Mouse (Mus musculus) erythroblast, embryonic 14.5 days (primary cell): ENCODE data around the gene Gstm4. TPM values are rescaled to one million over a fixed set of nuclear protein-coding genes. Genes with fewer than 3 reads are reported as not detected.
"Not testable (repeated sequence)": the region's sequence is repeated elsewhere in the genome, so short reads cannot be mapped to it uniquely, and the experiment has no call there.

Experiments
- H3K27me3 ChIP-seq: 2 replicates; pipeline ENCODE4 v1.6.1; 2012; ENCODE audit warnings: inconsistent platforms; ENCODE audit not compliant: control insufficient read depth
- H3K36me3 ChIP-seq: 2 replicates; pipeline ENCODE4 v1.6.1; 2012; ENCODE audit warnings: mild to moderate bottlenecking, inconsistent platforms; ENCODE audit not compliant: control insufficient read depth
- H3K4me1 ChIP-seq: 2 replicates; pipeline ENCODE4 v1.6.1; 2012; ENCODE audit warnings: inconsistent platforms; ENCODE audit not compliant: control insufficient read depth
- H3K4me3 ChIP-seq: replicated peaks from 2 replicates; pipeline ENCODE3; 2012; ENCODE audit warnings: moderate library complexity, mild to moderate bottlenecking, inconsistent platforms
- H3K9me3 ChIP-seq: 2 replicates; pipeline ENCODE4 v1.6.1; 2012; ENCODE audit warnings: low read length, inconsistent platforms, mixed read lengths; ENCODE audit not compliant: control insufficient read depth
- GATA1 ChIP-seq: IDR thresholded peaks from 2 replicates; pipeline ENCODE4 v1.6.1; 2012; ENCODE audit warnings: low read length, inconsistent platforms, mixed read lengths
- TAL1 ChIP-seq: IDR thresholded peaks from 3 replicates; pipeline ENCODE4 v1.6.1; 2012; ENCODE audit warnings: low read length, inconsistent platforms, mixed read lengths
- polyA plus RNA-seq: library from polyadenylated mRNA; stranded (reverse); fragments of >175 nt; gene quantifications from 2 replicates; pipeline ENCODE4 v1.2.3, GENCODE M21; 2012

Gstm4 gene
- polyA plus RNA-seq, 1 experiment = 0.02 TPM

- H3K9me3 ChIP-seq = no peaks in the 10 kb centered on the region
- TF ChIP-seq TAL1 (no peak), GATA1 (no peak)
These were observed 42.7 kb downstream of the Gstm4 start for GRCm38 (mm10) chr3:108002021-108002420.

DNA sequence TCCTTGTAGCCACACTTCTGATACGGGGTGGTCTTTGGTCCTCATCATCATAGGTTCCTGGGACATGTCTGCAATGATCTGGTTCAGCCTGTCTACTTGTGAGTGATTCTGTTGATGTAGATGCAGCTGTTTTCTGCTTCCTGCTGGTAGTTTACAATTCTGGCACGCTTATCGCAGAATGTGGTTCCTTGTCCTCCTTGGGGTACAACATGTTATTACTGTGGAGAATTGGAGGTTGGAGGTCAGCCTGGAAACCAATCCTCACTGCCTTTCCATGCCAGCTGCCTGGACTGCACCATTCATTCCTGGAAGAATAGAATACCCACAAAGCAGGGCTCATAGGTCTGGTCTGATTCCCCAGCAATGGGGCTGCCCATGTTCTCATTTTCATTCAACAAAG, 45.2 kb downstream of the Gstm4 start:
- Histone ChIP-seq H3K4me3 (no peak overlapping the region), H3K36me3 (no peaks in the 10 kb centered on the region), H3K27me3 (no peaks in the 10 kb centered on the region), H3K9me3 (no peaks in the 10 kb centered on the region), H3K4me1 (no peaks in the 10 kb centered on the region)
- TF ChIP-seq GATA1 (no peak), TAL1 (no peak)

More at GRCm38 (mm10) chr3:108002021-108002420, 42.7 kb downstream of the Gstm4 start:
- Histone ChIP-seq H3K4me3 (no peak overlapping the region), H3K36me3 (no peaks in the 10 kb centered on the region), H3K27me3 (no peaks in the 10 kb centered on the region), H3K4me1 (no peaks in the 10 kb centered on the region)

- Histone ChIP-seq H3K36me3 (no peaks in the 10 kb centered on the region), H3K4me1 (no peaks in the 10 kb centered on the region), H3K4me3 (no peak overlapping the region), H3K9me3 (no peaks in the 10 kb centered on the region), H3K27me3 (no peaks in the 10 kb centered on the region)
- no peak for TF ChIP-seq TAL1
- TF ChIP-seq GATA1 = no peak
These were observed 46.1 kb downstream of the Gstm4 start for GRCm38 (mm10) chr3:107998591-107998990.

GRCm38 (mm10) chr3:107996576-107996975, 48.1 kb downstream of the Gstm4 start:
- no peaks in the 10 kb centered on the region for H3K27me3 ChIP-seq
- no peaks in the 10 kb centered on the region for H3K36me3 ChIP-seq
- no peaks in the 10 kb centered on the region for H3K4me1 ChIP-seq
- TF ChIP-seq GATA1 = no peak
- no peak for TF ChIP-seq TAL1
- H3K4me3 ChIP-seq = no peak overlapping the region
- no peaks in the 10 kb centered on the region for H3K9me3 ChIP-seq

GRCm38 (mm10) chr3:107995974-107996373, 48.7 kb downstream of the Gstm4 start:
- not testable (repeated sequence) for H3K9me3 ChIP-seq, H3K4me3 ChIP-seq, H3K36me3 ChIP-seq, H3K4me1 ChIP-seq, H3K27me3 ChIP-seq

Other genes starting within 250 kb of the Gstm4 start
- not detected in 2 replicates for gene Eps8l3, start 167.7 kb downstream of the Gstm4 start, polyA plus RNA-seq
- gene Gstm5, start 149.1 kb downstream of the Gstm4 start, polyA plus RNA-seq = 4.8 and 5.3 TPM in 2 replicates
- gene Gstm7, start 113.1 kb downstream of the Gstm4 start, polyA plus RNA-seq = not detected in 2 replicates
- not detected in 2 replicates for gene Gstm6, start 101.1 kb downstream of the Gstm4 start, polyA plus RNA-seq
- 0.03 TPM in 1 of 2 replicates, not detected in the other for gene Gstm3, start 75.6 kb downstream of the Gstm4 start, polyA plus RNA-seq
- gene Gstm2, start 58.4 kb downstream of the Gstm4 start, polyA plus RNA-seq = not detected in 2 replicates
- 3.7 and 4.9 TPM in 2 replicates for gene Gstm1, start 26.9 kb downstream of the Gstm4 start, polyA plus RNA-seq
- 10.5 and 12.6 TPM in 2 replicates for gene Ampd2, start 41.8 kb upstream of the Gstm4 start, polyA plus RNA-seq
- gene Gnat2, start 47.9 kb upstream of the Gstm4 start, polyA plus RNA-seq = 0.03 TPM in 1 of 2 replicates, not detected in the other
- gene Gnai3, start 101.3 kb upstream of the Gstm4 start, polyA plus RNA-seq = 0.19 and 0.27 TPM in 2 replicates
- not detected in 2 replicates for gene Gpr61, start 110.0 kb upstream of the Gstm4 start, polyA plus RNA-seq
- 0.01 TPM in 1 of 2 replicates, not detected in the other for gene Amigo1, start 141.4 kb upstream of the Gstm4 start, polyA plus RNA-seq
- 0.33 and 0.34 TPM in 2 replicates for gene Cyb561d1, start 156.3 kb upstream of the Gstm4 start, polyA plus RNA-seq
- 0.55 and 0.90 TPM in 2 replicates for gene Atxn7l2, start 166.0 kb upstream of the Gstm4 start, polyA plus RNA-seq
- gene Sypl2, start 181.8 kb upstream of the Gstm4 start, polyA plus RNA-seq = not detected in 2 replicates
- 0.21 and 0.71 TPM in 2 replicates for gene Psma5, start 212.0 kb upstream of the Gstm4 start, polyA plus RNA-seq
- gene Sort1, start 239.2 kb upstream of the Gstm4 start, polyA plus RNA-seq = 0.01 TPM in 2 replicates